Mouse (Mus musculus): Measurements from ENCODE around the gene Gm10271. TPM values are rescaled to one million over a fixed set of nuclear protein-coding genes. Genes with fewer than 3 reads are reported as not detected.

Gm10271 gene
- polyA plus RNA-seq, 1 experiment from 2014 or later, result not detected

- H3K9me3 ChIP-seq (ENCODE audit: control insufficient read depth, low read length), result no peaks in the 10 kb centered on the region
- no peak for ATAC-seq
- WGBS, result 83% methylated on average over 3 of the region's 3 CpGs
- H3K4me1 ChIP-seq (ENCODE audit: control insufficient read depth, insufficient read depth, low read length), result no peaks in the 10 kb centered on the region
- H3K9ac ChIP-seq (ENCODE audit: low read depth, low read length), result no peak overlapping the region
- H3K4me3 ChIP-seq (ENCODE audit: low read length), result no peak overlapping the region
- H3K27me3 ChIP-seq (replicated peaks; ENCODE audit: control insufficient read depth, insufficient read depth, low read length), result no peaks in the 10 kb centered on the region
- H3K36me3 ChIP-seq (ENCODE audit: control insufficient read depth, insufficient read depth, low read length), result no peaks in the 10 kb centered on the region
- H3K4me2 ChIP-seq (ENCODE audit: low read depth, low read length), result no peak overlapping the region
- no peak overlapping the region for H3K27ac ChIP-seq (ENCODE audit: low read length)
Measured at GRCm38 (mm10) chr10:116980888-116981287, 8.5 kb upstream of the Gm10271 start.

GRCm38 (mm10) chr10:116980273-116980672 is 7.9 kb upstream of the Gm10271 start:
- H3K4me3 ChIP-seq (ENCODE audit: low read length), result no peak overlapping the region
- no peaks in the 10 kb centered on the region for H3K36me3 ChIP-seq (ENCODE audit: control insufficient read depth, insufficient read depth, low read length)
- 69% methylated on average over 4 of the region's 4 CpGs for WGBS
- ATAC-seq, result no peak
- no peak overlapping the region for H3K9ac ChIP-seq (ENCODE audit: low read depth, low read length)
- no peak overlapping the region for H3K27ac ChIP-seq (ENCODE audit: low read length)
- no peak overlapping the region for H3K4me2 ChIP-seq (ENCODE audit: low read depth, low read length)
- no peaks in the 10 kb centered on the region for H3K27me3 ChIP-seq (replicated peaks; ENCODE audit: control insufficient read depth, insufficient read depth, low read length)
- H3K9me3 ChIP-seq (ENCODE audit: control insufficient read depth, low read length), result no peaks in the 10 kb centered on the region
- no peaks in the 10 kb centered on the region for H3K4me1 ChIP-seq (ENCODE audit: control insufficient read depth, insufficient read depth, low read length)

GRCm38 (mm10) chr10:116978841-116979240 is 6.4 kb upstream of the Gm10271 start:
- no peak overlapping the region for H3K4me3 ChIP-seq (ENCODE audit: low read length)
- ATAC-seq, result no peak
- no peaks in the 10 kb centered on the region for H3K36me3 ChIP-seq (ENCODE audit: control insufficient read depth, insufficient read depth, low read length)
- H3K4me1 ChIP-seq (ENCODE audit: control insufficient read depth, insufficient read depth, low read length), result no peaks in the 10 kb centered on the region
- no peak overlapping the region for H3K4me2 ChIP-seq (ENCODE audit: low read depth, low read length)
- WGBS, result 89% methylated on average over 9 of the region's 9 CpGs
- no peak overlapping the region for H3K9ac ChIP-seq (ENCODE audit: low read depth, low read length)
- H3K27me3 ChIP-seq (replicated peaks; ENCODE audit: control insufficient read depth, insufficient read depth, low read length), result no peaks in the 10 kb centered on the region
- no peak overlapping the region for H3K27ac ChIP-seq (ENCODE audit: low read length)
- H3K9me3 ChIP-seq (ENCODE audit: control insufficient read depth, low read length), result no peaks in the 10 kb centered on the region

GRCm38 (mm10) chr10:116977858-116978257 is 5.4 kb upstream of the Gm10271 start:
- ATAC-seq, result no peak

GRCm38 (mm10) chr10:116977455-116977854 is 5.0 kb upstream of the Gm10271 start:
- Histone ChIP-seq H3K9ac (ENCODE audit: low read depth, low read length) (no peak overlapping the region), H3K27ac (ENCODE audit: low read length) (no peak overlapping the region), H3K4me2 (ENCODE audit: low read depth, low read length) (no peak overlapping the region), H3K27me3 (replicated peaks; ENCODE audit: control insufficient read depth, insufficient read depth, low read length) (no peaks in the 10 kb centered on the region), H3K4me1 (ENCODE audit: control insufficient read depth, insufficient read depth, low read length) (no peaks in the 10 kb centered on the region), H3K4me3 (ENCODE audit: low read length) (no peak overlapping the region), H3K9me3 (ENCODE audit: control insufficient read depth, low read length) (no peaks in the 10 kb centered on the region), H3K36me3 (ENCODE audit: control insufficient read depth, insufficient read depth, low read length) (no peaks in the 10 kb centered on the region)
- WGBS, result 28% methylated on average over 4 of the region's 4 CpGs
- ATAC-seq, result no peak

More at GRCm38 (mm10) chr10:116977858-116978257, 5.4 kb upstream of the Gm10271 start:
- Histone ChIP-seq H3K4me3 (ENCODE audit: low read length) (no peak overlapping the region), H3K4me1 (ENCODE audit: control insufficient read depth, insufficient read depth, low read length) (no peaks in the 10 kb centered on the region), H3K9me3 (ENCODE audit: control insufficient read depth, low read length) (no peaks in the 10 kb centered on the region), H3K36me3 (ENCODE audit: control insufficient read depth, insufficient read depth, low read length) (no peaks in the 10 kb centered on the region), H3K9ac (ENCODE audit: low read depth, low read length) (no peak overlapping the region), H3K4me2 (ENCODE audit: low read depth, low read length) (no peak overlapping the region), H3K27ac (ENCODE audit: low read length) (no peak overlapping the region), H3K27me3 (replicated peaks; ENCODE audit: control insufficient read depth, insufficient read depth, low read length) (no peaks in the 10 kb centered on the region)
- 69% methylated on average over 2 of the region's 2 CpGs for WGBS

- H3K4me2 ChIP-seq (ENCODE audit: low read depth, low read length), result no peak overlapping the region
- no peak overlapping the region for H3K27ac ChIP-seq (ENCODE audit: low read length)
- H3K9me3 ChIP-seq (ENCODE audit: control insufficient read depth, low read length), result no peaks in the 10 kb centered on the region
- H3K36me3 ChIP-seq (ENCODE audit: control insufficient read depth, insufficient read depth, low read length), result no peaks in the 10 kb centered on the region
- no peak overlapping the region for H3K4me3 ChIP-seq (ENCODE audit: low read length)
- WGBS, result 84% methylated on average over 4 of the region's 4 CpGs
- no peaks in the 10 kb centered on the region for H3K27me3 ChIP-seq (replicated peaks; ENCODE audit: control insufficient read depth, insufficient read depth, low read length)
- ATAC-seq, result no peak
- H3K4me1 ChIP-seq (ENCODE audit: control insufficient read depth, insufficient read depth, low read length), result no peaks in the 10 kb centered on the region
- H3K9ac ChIP-seq (ENCODE audit: low read depth, low read length), result no peak overlapping the region
Measured at GRCm38 (mm10) chr10:116968741-116969140, 3.7 kb downstream of the Gm10271 start.

GRCm38 (mm10) chr10:116966065-116966464 is 6.3 kb downstream of the Gm10271 start:
- Histone ChIP-seq H3K4me1 (ENCODE audit: control insufficient read depth, insufficient read depth, low read length) (no peaks in the 10 kb centered on the region), H3K36me3 (ENCODE audit: control insufficient read depth, insufficient read depth, low read length) (no peaks in the 10 kb centered on the region), H3K27ac (ENCODE audit: low read length) (no peak overlapping the region), H3K9me3 (ENCODE audit: control insufficient read depth, low read length) (no peaks in the 10 kb centered on the region), H3K9ac (ENCODE audit: low read depth, low read length) (no peak overlapping the region), H3K4me2 (ENCODE audit: low read depth, low read length) (no peak overlapping the region), H3K4me3 (ENCODE audit: low read length) (no peak overlapping the region), H3K27me3 (replicated peaks; ENCODE audit: control insufficient read depth, insufficient read depth, low read length) (no peaks in the 10 kb centered on the region)
- 71% methylated on average over 6 of the region's 6 CpGs for WGBS
- no peak for ATAC-seq

GRCm38 (mm10) chr10:116965297-116965696 is 7.1 kb downstream of the Gm10271 start:
- no peak overlapping the region for H3K27ac ChIP-seq (ENCODE audit: low read length)
- H3K4me2 ChIP-seq (ENCODE audit: low read depth, low read length), result no peak overlapping the region
- H3K36me3 ChIP-seq (ENCODE audit: control insufficient read depth, insufficient read depth, low read length), result no peaks in the 10 kb centered on the region
- 53% methylated on average over 5 of the region's 5 CpGs for WGBS
- no peak for ATAC-seq
- no peaks in the 10 kb centered on the region for H3K4me1 ChIP-seq (ENCODE audit: control insufficient read depth, insufficient read depth, low read length)
- no peak overlapping the region for H3K4me3 ChIP-seq (ENCODE audit: low read length)
- H3K9me3 ChIP-seq (ENCODE audit: control insufficient read depth, low read length), result no peaks in the 10 kb centered on the region
- no peak overlapping the region for H3K9ac ChIP-seq (ENCODE audit: low read depth, low read length)
- H3K27me3 ChIP-seq (replicated peaks; ENCODE audit: control insufficient read depth, insufficient read depth, low read length), result no peaks in the 10 kb centered on the region

- WGBS, result 80% methylated on average over 4 of the region's 4 CpGs
- Histone ChIP-seq H3K4me2 (ENCODE audit: low read depth, low read length) (no peak overlapping the region), H3K9me3 (ENCODE audit: control insufficient read depth, low read length) (no peaks in the 10 kb centered on the region), H3K9ac (ENCODE audit: low read depth, low read length) (no peak overlapping the region), H3K36me3 (ENCODE audit: control insufficient read depth, insufficient read depth, low read length) (no peaks in the 10 kb centered on the region), H3K4me1 (ENCODE audit: control insufficient read depth, insufficient read depth, low read length) (no peaks in the 10 kb centered on the region), H3K27ac (ENCODE audit: low read length) (no peak overlapping the region), H3K27me3 (replicated peaks; ENCODE audit: control insufficient read depth, insufficient read depth, low read length) (no peaks in the 10 kb centered on the region), H3K4me3 (ENCODE audit: low read length) (no peak overlapping the region)
- ATAC-seq, result no peak
Measured at GRCm38 (mm10) chr10:116964571-116964970, 7.8 kb downstream of the Gm10271 start.

GRCm38 (mm10) chr10:116964084-116964483 is 8.3 kb downstream of the Gm10271 start:
- no peak overlapping the region for H3K9ac ChIP-seq (ENCODE audit: low read depth, low read length)
- H3K4me1 ChIP-seq (ENCODE audit: control insufficient read depth, insufficient read depth, low read length), result no peaks in the 10 kb centered on the region
- H3K4me3 ChIP-seq (ENCODE audit: low read length), result no peak overlapping the region
- H3K36me3 ChIP-seq (ENCODE audit: control insufficient read depth, insufficient read depth, low read length), result no peaks in the 10 kb centered on the region
- H3K27ac ChIP-seq (ENCODE audit: low read length), result no peak overlapping the region
- H3K4me2 ChIP-seq (ENCODE audit: low read depth, low read length), result no peak overlapping the region
- H3K27me3 ChIP-seq (replicated peaks; ENCODE audit: control insufficient read depth, insufficient read depth, low read length), result no peaks in the 10 kb centered on the region
- 72% methylated on average over 11 of the region's 11 CpGs for WGBS
- ATAC-seq, result no peak
- no peaks in the 10 kb centered on the region for H3K9me3 ChIP-seq (ENCODE audit: control insufficient read depth, low read length)

Measured in intestine, embryonic 16.5 days (tissue).